Mouse (Mus musculus) cerebellum, adult 2 months (tissue): ENCODE measurements around the gene Nap1l5.

Experiments used
- CTCF ChIP-seq: fragments of 200-500 bp; IDR thresholded peaks from 2 replicates; pipeline ENCODE4 v1.5.1; 2011; ENCODE audit warnings: low read depth, mild to moderate bottlenecking, control low read depth, low read length, moderate library complexity, borderline replicate concordance; ENCODE audit not compliant: insufficient read depth
- POLR2A ChIP-seq: fragments of 200-500 bp; IDR thresholded peaks from 2 replicates; pipeline ENCODE4 v1.6.1; 2011; ENCODE audit warnings: low read length, control low read depth, borderline replicate concordance; ENCODE audit not compliant: insufficient read depth

DNA sequence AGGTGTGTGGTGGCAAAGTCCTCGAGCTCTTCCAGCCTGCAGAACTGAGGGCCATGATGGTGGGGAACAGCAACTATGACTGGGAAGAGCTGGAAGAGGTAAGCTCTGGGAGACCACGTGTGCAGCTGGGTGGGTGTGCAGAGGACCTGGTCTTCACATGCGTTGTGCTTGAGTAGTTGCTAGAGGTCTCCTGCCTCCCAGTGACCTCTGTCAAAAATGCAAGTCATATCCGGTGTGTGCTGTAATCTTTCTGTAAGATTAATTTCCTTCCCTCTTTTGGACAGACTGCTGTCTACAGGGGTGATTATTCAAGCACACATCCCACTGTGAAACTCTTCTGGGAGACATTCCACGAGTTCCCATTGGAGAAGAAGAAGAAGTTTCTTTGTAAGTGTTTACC is 9.6 kb upstream of the Nap1l5 start:
- TF ChIP-seq POLR2A, result no peak
- TF ChIP-seq CTCF, result no peak
